Mouse (Mus musculus) megakaryocyte progenitor cell, adult 5-6 weeks (primary cell): ENCODE measurements around the gene Phip. TPM values are rescaled to one million over a fixed set of nuclear protein-coding genes. Genes with fewer than 3 reads are reported as not detected.

ENCODE experiments used
- ATAC-seq: replicated peaks from 2 replicates; pipeline ENCODE4 v1.8.0; 2016; ENCODE audit warnings: mild to moderate bottlenecking, moderate TSS enrichment, inconsistent platforms; ENCODE audit not compliant: poor library complexity
- total RNA-seq, 2 experiments: library from RNA; stranded (forward) in 1 of 2; stranded (reverse) in 1 of 2; fragments of 157-497, 149-512 nt in 1 of 2; fragments of 200-1000 nt in 1 of 2; gene quantifications; 2 replicates each; pipeline versions ENCODE4 v1.2.3 to v1.2.4; 2015 to 2017

Phip gene
- total RNA-seq (2015): 100 and 117 TPM in 2 replicates
- total RNA-seq (2017): 88.0 and 140 TPM in 2 replicates

DNA sequence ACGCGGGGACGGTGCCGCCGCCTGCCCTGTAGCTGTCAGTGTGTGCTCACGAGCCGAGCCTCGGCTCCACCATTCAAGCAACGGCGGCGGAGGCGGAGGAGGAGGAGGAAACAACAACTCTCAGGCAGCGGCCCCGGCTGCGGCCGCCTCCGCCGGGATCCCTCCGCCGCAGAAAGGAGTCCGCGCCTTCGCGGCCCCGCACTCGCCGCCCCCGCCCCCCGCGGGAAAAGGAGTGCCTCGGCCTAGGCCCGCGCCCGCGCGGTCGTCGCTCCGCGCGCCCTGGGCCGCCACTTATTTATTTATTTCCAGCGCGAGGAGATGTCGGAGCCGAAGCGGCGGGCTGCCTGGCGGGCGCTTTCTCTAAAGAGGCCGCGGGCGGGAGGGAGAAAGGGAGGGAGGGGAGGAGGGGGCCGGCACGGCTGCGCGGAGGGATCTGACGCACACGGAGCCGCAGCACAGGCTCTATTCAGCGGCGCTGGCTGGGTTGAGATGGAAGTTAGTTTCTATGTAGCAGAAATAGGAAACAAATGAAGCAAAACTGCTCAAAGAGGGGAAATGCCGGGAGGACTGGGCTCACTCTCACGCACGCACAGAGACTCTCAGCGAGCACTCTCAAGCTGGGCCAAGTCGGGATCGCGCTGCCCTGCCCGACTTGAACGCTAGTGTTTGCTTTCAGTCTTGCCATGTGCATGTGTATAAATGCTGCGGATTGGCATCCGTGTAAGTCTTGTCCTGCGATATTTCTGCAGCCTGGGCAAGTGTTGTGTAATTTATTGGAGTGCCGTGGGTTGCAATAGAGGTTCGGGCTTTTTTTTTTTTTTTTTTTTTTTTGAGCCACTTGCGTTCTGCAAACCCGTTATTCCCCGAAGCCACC lies at the start of gene Phip:
Gene Phip (minus strand): TSS at position 175 of the 874 bp plus-strand sequence.
- ATAC-seq: peak; percentile 68

DNA sequence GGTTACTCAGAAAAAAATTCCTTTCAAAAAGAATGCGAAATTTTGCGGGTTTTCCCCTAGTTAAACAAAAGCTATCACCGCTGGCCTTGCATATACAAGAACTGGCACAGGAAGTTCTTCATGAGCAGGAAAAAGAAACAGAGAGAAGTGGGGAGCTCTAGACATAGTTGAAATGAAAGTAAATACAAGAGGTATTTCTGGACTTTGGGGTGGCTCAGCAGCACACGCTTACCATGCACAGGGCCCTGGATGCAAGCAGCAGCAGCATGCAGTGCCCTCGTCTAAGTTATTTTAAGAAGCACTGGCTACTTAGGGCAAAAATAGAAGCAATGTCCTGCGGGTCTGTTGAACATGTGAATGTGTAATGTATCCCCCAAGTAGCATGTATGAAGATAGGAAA lies 48.4 kb upstream of the Phip start:
- 0 out of 2 replicates have a peak, but pooled peaks have one; percentile 9 for ATAC-seq

DNA sequence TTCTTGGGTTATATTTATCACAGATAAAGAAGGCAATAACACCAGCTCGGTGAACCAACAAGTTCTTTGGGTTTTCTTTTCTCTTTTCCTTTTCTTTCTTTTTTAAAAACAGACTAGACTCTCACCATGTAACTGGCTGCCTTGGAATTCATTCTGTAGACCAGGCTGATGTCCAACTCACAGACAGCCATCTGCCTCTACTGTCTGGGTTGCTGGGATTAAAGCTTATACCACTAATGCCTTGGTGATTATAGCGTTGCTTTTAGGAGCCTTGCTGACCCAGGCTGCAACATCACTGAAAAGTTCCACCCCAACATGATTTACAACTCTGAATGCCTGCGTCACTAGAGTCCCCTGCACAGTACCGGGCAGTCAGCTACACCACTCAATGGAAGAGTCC lies 39.2 kb upstream of the Phip start:
- no peak for ATAC-seq

DNA sequence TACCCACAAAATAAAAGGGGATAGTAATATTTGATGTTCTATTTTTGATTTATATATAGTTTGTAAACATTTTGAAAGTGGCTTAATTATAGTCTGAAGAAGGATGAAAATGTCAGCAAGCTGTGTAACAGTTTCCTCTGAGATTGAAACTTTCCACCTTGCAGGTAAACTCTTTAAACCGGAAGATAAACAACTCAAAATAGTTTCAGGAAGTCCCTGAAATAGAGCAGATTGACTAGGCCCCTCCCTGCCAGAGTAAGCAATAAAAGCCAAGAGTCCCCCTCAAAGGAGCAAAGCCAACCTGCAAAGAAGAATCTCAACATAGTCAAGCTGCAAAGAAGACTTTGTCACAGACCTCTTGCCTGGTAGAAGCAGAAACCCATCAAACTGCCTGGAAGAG lies 33.0 kb upstream of the Phip start:
- ATAC-seq: no peak

DNA sequence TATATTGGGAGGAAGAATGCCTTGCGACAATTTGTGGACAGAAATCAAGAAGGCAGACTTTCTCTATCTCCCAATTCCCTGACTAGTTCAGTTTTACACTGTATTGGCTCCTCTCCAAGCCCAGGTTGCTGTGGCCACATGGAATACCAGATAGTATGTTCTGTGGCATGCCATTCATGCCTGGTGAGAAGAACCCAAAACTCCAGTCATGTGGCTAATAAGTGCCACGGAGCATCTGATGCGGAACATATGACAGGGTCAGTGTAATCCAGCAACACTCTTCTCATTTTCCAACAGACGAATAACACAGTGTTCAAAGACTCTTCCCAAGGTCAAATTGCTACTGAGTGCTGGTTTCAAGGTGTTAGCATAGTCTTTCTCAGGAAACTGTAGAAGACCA lies 26.0 kb upstream of the Phip start:
- no peak for ATAC-seq

DNA sequence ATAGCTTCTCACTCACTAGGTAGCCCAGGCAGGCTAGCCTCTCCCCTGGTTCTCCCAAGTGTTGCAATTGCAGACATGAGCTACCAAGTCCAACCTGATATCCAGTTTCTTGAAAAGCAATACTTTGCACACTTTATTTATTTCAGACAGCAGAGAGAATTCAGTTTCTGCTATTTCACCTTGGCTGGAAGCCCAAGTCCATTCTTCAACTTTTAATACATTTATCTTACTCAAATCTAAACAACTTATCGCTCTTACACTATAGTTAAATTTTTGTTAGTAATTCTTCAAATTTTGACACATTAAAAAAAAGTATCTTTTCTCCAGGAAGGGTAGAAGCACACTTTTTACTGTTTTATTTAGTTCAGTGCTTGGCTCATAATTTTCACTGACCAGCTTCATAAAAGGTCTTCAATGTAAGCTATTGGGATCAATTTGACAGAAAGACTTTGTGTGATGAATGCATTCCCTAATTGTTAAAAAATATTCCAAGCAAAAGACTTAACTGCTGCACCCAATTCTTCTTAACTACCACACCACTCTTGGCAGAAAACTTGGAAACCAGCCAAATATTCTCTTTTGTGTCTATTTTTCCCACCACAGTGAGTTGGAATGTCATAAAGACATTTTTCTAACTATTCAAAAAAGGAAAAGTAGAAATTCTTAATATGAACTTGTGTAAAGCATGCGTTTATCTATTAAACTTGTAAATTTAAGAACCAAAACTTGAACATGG lies 22.6 kb upstream of the Phip start:
- no peak for ATAC-seq

DNA sequence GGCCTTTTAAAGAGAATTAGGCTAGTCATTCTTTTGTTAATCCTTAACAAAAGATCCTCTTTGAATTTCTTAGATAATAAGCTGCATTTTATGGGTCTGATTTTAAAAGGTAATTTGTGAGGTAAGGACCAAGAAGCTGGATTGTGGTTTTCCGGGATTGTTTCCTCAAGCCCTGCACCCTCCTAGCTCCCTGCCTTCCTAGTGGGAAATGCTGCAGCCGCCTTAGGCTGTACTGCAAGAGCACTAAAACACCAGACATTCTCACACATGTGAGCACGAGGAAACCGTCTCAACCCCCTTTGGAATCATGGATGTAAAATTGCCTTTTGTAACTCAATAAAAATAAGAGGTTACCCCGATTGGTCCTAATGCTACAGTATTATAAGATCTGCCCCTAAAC lies 1.6 kb upstream of the Phip start:
- no peak for ATAC-seq

DNA sequence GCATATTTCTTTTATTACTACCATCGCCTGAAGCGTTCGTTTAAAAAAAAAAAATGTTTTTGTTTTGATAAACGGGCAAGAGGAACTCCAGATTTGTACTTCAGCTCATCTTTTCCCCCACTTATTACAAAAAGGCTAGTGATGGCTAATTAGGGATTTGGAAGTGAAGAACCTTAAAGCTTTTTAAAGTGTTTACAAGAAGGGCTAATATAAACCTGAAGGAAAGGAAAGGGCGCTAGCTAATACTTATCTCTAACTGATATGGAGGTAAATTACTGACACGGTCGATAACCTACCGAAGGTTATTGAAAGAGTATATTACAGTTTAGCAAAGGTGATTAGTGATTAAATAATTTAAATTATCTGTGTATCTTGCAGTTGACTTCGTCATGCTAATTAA lies 903 bp upstream of the Phip start:
- no peak for ATAC-seq

DNA sequence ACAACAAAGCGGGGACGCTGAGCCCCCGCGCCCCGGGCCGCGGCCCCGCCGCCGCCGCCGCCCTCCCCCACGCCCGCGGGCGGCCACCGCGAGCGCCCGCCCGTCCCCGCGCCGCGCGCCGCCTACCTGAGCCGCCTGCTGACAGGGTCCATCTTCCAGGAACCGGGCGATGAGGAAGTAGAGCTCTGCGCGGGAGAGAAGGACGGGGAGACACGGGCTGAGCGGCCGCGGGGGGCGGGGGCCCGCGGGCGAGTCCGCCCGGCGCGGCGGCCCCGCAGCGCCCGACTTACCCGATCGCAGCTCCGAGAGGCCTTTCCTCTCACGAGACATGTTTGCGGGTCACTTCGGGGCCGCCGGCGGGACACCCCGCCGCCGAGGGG lies 364 bp downstream of the Phip start:
- peak; percentile 21 for ATAC-seq

DNA sequence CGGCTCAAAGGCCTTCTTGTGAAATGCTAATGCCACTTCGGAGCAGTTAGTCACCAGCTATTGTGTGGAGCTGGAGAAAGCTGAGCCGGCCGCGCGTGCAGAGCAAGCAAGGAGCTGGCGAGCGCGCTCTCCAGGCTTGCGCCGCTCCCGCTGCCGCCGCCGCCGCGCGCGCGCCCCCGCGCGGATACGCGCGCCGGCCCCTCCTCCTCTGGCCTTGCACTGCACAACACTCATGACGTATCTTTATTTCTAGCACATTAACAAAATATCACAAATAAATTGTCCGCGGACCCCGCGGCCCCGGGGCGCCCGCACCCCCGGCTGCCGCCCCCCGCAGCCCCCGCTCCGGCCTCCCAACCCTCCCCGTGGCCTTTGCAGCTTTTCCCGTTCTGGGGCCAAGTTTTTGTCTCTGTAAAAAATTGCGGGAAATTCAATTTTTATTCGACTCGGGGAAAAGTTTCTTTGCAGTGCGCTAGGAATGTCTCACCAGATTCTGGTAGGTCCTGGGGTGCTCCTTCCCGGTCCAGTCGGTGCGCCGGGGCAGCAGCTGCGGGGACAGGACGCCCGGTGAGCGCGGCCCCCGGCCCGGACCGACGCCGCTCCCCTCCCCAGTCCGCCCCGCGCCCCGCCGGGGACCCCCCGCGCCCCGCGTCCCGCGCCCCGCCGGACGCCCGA lies 992 bp downstream of the Phip start:
- peak; percentile 54 for ATAC-seq

DNA sequence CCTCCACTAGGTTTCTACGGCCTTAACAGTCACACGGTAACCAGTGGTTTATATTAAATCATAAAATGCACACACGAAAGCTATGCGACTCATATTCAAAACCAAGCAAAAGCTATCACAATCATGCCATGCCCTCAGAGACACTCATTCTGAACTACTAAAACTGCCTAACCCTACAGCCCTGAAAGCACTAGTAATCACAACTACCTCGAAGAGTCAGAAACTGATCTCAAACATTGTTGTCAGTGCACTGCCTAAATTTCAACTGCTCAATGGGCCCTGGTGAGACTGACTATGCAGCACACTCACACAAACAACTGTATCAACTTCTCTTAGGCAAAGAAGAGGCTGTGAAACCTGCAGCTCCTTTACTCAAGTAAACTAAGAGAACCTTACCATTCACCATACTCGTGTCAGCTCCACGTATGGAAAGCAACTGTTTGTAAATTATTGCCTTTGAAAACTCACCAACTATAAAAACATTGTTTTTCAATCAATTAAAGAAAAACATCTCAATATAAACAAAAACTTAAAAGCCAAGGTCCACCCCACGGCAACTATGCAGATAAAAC lies 1.9 kb downstream of the Phip start:
- ATAC-seq: no peak

DNA sequence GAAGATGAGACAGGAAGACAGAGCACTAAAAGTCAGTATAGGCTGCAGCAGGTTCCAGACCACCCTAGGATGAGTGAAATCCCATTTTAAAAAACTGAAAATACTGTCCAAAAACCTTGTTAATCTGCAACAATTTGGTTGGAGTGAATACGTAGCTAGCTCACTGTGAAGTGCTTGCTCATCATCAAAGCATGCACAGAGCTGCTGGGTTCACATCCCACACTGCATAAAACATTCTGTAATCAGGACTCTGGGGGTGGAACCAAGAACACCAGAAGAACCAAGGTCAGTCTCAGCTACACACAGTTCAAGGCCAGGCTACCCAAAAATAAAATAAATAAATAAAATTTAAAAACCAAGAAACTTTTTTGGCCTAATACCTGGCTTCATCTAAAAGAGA lies 3.9 kb downstream of the Phip start:
- no peak for ATAC-seq

DNA sequence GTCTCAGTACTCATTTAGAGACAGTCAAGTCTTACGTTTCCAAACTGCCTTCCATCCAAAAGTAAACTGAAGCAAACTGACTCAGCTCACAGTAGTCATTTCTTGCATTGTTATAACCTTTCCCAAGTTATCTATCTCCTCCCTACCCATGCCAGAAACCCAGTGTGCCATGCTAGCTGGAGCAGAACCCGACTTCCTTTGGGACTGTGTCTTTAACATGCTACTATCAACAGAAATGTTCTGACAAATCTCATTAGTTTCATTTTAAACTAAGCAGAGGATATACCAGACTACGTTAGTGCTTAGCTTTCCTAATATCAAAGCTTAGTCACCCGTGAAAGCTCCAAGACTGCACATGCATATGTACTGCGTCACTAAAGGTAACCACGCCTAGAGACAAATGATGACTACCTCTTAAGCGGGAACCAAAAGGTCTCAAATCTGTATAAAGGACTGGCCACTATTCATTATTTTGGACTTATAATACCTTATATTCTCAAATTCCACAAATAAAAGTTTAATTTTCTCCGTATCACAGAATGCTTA lies 8.2 kb downstream of the Phip start:
- ATAC-seq: no peak

DNA sequence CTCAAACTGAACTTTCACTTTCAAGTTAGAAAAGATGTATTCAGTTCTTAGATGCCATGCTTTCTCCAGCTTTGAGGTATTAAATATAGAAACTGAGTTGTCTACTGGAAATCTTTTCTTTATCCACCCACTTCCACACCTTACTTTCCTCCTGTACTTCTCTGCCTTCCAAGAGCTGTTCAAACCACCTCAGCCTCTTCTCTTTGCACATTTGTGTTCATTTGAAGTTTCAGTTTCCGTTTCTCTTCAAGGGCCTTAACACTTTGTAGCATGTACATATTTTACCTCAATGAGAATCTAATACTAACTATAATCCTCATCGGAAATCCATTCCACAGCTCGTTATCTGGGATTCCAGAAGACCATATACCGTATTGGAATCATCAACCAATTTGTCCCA lies 11.3 kb downstream of the Phip start:
- no peak for ATAC-seq

DNA sequence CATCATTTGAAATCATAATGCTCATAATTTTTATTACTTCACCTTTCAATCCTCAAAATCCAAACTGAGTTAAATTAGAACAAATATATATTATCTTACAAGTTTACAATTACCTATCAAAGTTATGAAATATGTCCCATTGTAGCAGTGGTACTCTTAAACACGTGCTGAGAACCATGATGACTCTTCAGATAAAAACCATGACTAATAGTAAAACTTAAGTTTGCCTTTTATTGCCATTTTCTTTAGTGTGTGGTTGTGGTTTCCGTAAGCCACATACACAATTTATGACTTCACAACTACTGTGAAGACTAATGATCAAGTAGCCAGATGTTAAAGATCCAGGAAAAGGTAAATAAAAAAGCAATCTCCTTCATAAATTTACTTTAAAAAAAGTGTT lies 14.0 kb downstream of the Phip start:
- ATAC-seq: no peak

DNA sequence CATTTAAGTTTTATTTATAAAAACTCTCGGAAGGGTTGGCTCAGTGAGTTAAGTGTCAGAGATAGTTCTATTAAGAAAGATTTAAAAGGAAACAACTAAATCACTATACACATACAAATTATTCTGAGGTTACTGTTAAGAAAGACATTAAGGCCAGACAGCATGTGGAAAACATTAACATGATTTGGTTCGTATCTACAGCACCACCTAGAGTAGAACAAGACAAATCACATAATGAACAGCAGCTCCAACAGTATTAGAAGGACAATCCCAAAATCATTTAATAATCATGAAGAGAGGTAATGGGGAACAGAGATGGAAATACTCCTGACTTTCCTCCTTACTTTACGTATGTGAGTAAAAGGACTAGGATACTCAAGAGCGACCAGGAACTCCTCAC lies 20.0 kb downstream of the Phip start:
- ATAC-seq: peak; percentile 78

DNA sequence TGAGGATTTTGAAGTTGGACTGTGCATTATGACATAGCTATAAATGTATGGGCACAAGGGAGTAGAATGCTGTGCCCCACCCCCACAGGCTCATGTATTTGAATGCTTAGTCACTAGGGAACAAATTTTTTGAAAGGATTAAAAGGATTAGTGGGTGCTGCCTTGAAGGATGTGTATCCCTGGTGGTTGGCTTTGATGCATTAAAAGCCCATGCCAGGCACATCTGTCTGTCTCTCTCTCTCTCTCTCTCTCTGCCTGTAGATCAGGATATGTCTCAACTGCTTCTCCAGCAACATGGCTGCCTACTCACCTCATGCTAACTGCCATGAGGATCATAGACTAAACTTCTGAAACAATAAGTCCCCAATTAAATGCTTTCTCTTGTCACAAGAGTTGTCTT lies 23.0 kb downstream of the Phip start:
- no peak for ATAC-seq

DNA sequence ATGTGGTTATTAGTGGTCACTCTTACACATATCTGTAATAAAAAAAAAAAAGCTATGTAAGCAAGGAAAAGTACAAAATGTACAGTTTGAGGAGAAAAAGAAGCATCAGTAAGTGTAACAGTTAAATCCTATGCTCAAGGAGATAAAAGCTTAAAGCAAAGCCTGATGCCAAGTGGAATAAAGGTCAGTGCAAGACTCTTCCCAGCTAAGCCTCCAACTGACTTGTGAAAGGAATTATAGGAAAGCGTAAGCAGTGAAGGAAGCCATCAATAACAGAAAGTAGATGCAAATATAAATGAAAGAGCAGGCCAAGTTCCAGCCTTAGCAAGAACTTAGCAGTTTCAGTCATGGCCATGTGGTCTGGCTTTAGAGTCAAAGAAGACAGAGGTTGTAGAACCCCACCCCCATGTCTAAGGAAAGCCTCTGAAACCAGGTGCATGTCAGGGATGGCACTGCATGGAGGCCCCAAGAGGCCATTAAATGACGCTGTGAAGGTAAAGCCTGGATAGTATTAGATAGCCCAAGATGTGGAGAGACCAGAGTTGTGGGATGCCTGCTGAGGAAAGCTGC lies 23.8 kb downstream of the Phip start:
- no peak for ATAC-seq

DNA sequence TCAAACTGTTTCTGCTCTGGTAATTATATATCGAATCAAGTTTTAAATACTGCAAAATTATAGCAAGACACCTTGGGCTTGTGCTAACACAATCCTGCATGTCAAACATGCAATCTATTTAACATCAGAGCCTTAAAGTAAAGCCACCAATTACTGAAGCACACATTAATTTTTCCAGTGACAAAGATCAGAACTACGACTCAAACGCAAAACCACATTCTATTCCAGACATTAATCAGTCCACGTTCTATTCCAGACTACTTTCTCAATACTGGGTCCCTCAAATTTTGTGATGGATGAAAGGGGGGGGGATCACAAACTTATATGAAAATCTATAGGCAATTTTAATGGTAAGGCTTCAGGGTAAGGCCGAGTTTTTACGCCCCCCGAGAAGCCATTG lies 68.1 kb downstream of the Phip start:
- ATAC-seq: no peak

DNA sequence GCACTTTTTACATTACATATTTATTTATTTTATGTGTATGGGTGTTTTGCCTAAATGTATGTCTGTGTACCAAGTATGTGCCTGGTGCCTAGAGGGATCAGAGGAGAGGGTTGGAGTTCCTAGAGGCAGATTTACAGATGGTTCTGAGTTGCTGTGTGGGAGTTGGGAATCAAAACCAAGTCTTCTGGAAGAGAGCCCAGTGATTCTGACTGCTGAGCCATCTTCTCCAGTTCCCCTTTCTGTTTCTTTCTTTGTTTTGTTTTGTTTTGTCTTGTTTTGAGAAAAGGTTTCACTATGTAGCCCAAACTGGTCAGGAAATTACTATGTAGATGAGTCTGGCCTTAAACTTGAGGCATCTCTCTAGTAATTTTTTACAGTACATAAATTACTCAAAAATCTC lies 86.7 kb downstream of the Phip start:
- ATAC-seq: no peak

DNA sequence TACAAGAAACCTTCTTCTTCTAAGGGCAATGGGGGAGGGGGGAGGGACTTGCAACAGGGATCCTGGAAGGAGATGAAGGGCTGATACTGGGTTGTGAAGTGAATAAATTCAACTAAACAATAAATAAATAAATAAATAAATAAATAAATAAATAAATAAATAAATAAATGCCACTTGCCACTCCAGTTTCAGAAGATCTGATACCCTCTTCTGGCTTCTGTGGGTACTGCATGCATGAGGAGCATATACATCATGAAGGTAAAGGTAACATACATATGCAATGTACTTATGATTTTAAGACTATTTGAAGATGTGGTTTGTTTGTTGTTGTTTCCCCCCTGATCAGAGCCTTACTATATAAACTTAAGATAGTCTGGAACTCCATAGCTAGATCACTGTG lies 91.1 kb downstream of the Phip start:
- ATAC-seq: no peak
